Mouse (Mus musculus) cerebellum, adult 8-10 months (tissue): ENCODE data around the gene Vsx2.
"Not testable (repeated sequence)": the region's sequence is repeated elsewhere in the genome, so short reads cannot be mapped to it uniquely, and the experiment has no call there.

Source experiments
- DNase-seq: peaks from one replicate; pipeline ENCODE4 v3.0.0; 2022

Vsx2 gene

DNA sequence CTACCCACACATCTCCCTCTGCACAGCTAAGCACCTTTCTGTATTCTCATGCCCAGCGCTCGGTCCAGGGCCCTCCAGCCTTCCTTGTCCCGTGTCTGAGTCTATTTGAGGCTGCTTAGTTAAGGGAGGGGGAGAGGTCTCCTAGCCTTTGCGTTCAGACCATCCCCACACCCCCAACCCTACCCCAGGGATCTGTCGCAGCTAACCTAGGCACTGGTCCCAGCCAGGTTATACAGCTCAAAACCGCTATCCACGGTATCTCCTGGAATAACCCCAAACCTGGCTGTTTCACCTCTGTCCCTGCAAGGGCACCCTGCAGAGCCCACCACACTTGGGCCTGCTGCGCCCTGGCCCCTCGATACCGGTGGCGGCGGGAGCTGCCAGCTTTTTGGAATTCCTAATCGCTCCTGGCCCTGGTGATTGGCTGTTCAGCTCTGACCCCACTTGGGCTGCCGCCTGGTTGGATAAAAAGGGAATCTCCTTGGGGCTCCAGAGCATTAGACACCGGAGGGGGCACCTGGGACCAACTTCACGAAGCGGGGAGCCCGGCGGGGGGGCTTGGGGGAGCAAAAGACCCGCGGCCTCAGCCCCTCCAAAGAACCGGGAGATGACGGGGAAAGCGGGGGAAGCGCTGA is at the start of gene Vsx2:
Gene Vsx2, plus strand, starts transcription at position 427 of the 635 bp plus-strand sequence.
- DNase-seq, result no peak

DNA sequence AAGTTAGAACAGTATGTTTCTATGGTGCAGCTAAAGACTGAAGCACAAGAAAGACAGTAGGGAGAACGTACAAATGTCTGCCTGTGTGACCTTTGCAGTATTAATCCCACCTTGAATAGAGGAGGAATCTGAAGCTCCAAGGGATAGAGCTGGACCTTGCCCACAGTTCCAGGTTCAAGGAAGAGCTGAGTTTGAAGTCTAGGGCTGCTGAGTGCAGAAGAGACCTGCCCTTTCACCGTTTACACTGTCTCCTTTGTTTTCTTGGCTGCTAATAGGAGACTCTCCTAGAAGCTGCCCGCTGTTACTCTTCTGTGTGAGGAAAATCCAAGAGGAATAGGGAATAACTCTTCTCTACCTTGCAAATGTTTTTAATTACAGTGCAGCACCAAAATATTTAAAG is 45.8 kb upstream of the Vsx2 start:
- no peak for DNase-seq

DNA sequence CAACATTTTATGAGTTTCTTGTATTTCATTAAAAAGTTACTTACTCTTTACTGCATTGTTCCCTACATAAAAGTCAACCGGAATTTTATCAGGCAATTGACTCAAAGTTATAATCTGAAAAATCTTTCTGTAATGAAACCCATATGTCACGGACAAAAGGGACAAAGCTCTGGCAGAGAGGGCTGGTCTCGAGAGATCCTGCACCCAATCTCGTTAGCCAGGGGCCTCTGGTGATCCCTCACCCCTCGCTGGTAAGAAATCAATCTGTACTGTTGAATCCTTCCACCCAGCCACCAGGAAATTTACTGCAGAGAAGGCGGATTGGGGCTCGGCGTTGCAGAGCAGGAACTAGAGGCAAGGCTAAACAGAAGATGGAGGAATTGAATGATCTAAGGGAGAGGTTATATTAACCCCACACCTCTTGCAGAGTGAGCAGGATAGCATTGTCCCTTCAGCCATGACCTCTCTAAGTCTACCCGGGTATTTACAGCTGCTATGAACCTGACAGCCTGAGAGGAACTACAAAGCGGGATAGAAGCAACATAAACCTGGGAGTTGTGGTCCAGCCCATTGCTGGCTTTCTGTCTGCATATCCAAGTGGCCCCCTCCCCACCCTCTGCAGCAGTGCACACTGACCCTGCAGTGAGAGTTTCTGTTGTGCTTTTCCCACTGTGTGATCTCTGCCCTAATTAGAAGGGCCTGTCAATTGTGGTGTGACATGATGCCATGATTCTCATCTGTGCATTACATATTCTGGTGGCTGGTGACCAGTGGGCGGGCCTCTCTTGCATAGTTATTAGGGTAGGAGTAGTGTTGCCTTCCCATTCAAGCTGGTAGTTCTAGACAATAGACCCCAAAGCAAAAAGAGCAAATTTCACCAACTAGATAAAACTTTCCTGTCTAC is 45.2 kb upstream of the Vsx2 start:
- no peak for DNase-seq

GRCm38 (mm10) chr12:84525422-84525821 is 44.1 kb upstream of the Vsx2 start:
- no peak for DNase-seq

DNA sequence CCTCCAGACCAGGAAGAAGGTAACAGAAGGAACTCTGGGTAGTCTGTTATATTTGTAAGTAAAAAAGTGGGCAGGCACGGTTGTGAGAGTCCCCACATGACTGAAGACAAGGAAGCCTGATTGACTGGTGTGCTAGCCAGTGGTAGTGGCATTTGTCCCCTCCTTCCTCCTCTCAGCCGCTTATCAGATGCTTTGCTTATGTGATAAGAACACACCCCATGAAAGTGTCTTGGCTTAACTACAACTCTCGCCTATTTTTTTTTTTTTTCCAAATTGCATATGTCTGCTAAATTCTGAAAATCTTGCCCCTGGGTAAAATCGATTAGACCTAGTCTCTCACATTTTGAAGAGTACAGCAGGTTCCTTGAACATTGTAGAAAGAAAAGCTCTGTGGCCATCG is 39.1 kb upstream of the Vsx2 start:
- DNase-seq, result no peak

GRCm38 (mm10) chr12:84531906-84532829 is 37.4 kb upstream of the Vsx2 start:
- DNase-seq, result no peak

DNA sequence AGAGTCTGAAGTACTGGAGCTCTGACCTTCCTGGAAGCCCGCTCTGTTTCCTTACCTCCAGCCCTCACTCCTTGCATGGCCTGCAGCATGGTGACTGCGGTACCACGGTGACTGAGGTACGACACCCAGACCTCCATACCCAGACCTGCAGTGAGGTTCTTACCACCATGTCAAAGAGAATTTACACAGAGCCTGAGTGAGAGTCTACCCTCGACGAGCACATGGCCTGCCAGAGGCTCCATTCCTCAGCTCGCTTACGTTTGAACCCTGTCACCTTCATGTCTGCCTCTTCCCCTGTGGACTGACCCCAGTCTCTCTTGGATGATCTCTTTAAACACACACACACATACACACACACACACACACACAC is 36.7 kb upstream of the Vsx2 start:
- no peak for DNase-seq

DNA sequence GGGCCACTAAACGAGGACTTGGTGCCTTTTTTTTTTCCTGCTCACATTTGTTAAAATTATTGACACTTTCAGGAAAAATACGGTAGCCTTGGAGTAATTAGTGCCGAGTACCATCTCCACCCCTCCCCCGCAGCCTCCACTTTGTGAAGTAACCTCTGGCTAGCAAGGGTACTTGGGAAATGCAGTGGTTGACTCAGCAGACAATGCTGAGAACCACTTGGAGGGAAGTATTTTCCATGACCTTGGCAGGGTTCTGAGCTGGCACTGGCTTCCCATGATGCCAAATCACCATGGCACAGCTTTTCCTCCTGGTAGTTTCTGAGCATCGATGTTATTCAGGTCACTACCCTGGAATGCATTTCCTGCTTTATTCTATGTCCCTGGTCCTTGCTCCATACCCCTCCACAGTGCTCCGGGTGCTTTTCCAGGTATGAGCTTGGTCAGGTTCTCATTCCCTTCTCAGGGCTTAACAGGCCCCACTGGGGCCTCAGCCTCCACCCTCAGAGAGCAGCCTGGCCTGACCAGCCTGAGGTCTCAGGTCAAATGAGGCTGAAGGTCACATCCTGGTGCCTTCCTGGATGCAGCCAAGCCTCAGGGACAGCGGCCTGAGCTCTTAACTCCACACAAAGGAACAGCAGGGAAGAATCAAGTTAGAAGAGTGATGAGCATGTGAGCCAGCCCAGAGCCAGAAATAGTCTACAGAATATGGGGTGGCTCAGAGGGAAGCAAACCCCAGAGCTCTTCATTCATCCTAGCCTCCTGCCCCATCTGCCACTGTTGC is 35.7 kb upstream of the Vsx2 start:
- no peak for DNase-seq

GRCm38 (mm10) chr12:84539537-84539936 is 30.0 kb upstream of the Vsx2 start:
- DNase-seq, result not testable (repeated sequence)

- DNase-seq, result no peak
Measured at GRCm38 (mm10) chr12:84541391-84541958, 28.1 kb upstream of the Vsx2 start.

DNA sequence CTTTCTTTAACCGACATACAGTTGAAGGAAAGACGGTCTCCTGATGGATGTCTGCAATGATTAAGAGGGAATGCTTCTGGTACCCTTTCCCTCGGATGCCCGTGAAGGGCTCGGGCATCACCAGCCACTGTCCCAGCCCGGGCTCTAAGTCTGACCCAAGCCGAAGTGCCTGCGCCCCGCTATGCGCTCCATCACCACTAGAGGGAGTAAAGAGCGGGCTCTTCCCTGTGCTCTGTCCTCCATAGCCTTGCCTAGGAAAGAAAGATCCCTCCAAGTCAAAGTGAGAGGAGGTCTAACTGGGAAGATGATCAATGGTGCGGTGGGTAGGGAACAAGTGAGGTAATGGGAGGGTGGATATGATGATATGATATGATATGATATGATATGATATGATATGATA is 23.5 kb upstream of the Vsx2 start:
- DNase-seq, result peak; percentile 64

GRCm38 (mm10) chr12:84546577-84547085 is 22.9 kb upstream of the Vsx2 start:
- no peak for DNase-seq

- DNase-seq, result no peak
Measured at GRCm38 (mm10) chr12:84548251-84548650, 21.3 kb upstream of the Vsx2 start.

DNA sequence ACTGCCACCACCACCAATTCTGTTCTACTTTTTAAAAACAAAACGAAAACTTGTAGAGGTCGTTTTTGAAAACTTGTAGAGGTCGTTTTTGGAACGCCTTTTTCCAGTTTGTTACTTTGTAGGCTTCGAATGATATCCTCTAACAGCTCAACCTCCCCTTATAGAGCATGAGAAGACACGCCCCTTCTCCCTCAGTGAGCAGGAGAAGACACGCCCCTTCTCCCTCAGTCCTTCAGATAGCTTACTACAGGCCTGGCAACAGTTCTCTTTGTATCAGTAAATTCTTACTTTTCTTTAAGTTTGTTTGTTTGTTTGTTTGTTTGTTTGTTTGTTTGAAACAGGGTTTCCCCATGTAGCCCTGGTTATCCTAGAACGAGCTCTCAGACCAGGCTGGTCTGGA is 14.3 kb upstream of the Vsx2 start:
- DNase-seq, result no peak

- DNase-seq, result no peak
Measured at GRCm38 (mm10) chr12:84562558-84562957, 7.0 kb upstream of the Vsx2 start.

DNA sequence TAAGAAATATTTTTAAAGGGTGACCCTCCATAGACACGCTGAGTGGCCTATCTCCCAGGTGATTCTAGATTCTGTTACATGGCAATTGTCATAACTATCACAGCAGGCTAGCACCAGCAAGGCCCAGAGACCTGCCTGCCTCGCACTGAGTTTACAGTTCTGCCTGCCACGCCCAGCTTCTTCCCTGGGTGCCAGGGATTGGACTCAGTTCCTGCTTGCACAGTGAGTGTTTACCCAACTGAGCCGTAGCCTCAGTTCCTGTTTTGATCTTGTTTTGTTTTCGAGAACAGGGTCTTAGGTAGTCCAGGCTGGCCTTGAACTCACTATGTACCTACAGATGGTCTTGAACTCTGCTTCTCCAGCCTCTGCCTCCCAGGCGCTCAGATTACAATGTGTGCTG is 2.0 kb upstream of the Vsx2 start:
- DNase-seq, result no peak

DNA sequence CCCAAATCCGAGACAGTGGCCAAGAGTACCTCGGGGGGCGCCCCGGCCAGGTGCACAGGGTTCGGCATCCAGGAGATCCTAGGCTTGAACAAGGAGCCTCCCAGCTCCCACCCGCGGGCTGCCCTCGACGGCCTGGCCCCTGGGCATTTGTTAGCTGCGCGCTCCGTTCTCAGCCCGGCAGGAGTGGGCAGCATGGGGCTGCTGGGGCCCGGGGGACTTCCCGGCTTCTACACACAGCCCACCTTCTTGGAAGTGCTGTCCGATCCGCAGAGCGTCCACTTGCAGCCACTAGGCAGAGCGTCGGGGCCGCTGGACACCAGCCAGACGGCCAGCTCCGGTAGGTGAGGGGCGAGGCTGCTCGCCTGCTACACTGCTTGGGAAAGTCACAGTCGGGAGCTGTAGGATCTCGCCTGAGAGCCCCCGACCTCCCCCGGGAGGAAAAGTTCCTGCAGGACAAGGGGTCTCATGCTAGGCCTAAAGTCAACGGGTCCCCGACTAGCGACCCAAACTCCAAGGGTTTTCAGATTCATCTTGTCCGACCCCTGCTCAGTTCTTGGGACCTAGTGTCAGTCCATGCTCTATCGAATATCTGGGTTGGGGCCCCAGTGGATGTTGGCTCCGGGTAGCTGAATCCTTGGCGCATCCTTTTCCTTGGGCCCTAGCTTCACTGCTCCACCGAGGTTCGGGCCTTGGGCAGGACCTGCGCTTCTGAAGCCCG is 573 bp downstream of the Vsx2 start:
- DNase-seq, result no peak

DNA sequence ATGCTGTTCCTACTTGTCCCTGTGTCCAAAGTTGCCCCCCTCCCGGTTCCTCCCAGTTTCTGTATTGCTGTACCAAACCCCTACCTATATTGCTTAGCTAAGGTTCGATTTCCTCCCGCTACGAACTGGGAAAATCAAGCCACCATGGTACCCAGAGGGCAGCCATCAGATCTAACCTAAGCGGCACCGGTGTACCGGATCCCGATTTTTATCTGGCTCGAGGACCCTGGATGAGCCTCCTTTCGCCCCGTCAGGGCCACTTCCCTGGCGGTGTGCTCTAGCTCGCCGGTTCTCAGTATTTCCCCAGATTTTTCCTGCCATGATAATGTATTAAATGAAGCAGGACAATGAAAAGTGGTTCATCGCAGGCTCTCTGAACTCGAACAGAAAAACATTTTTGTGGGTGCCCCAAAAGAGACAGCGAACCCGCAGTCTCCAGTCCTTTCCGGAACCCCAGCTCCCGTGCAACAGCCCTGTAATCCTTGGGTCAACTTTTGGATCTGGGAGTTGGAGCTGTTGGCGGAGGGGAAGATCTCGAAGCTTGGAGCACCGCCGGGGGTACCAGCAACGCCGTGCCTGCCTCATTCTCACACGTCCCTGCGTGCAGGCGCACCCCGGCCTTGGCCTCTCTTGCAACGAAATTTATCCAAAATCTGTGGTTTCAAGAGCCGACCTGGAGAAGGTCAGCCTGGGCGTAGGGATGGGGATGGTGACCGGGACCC is 1.3 kb downstream of the Vsx2 start:
- DNase-seq, result no peak

- DNase-seq, result peak; percentile 37
Measured at GRCm38 (mm10) chr12:84571466-84572340, 2.1 kb downstream of the Vsx2 start.

DNA sequence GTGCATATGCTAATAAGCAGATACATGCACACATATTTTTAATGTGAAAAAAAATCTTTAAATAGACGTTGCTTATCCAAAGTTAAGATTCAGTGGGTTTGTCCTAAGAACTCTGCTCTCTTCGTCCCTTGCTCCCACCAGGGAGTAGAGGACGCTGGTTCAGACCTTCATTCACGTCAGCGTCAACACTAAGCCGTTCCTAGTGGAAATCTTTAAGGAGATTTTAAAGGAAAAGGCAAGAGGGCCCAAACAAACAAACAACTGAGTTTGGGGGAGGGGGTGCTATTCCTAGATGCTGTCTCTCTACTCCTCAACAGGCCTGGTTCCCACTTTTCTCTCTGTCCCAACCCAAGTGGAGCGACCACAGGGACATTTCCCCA is 2.8 kb downstream of the Vsx2 start:
- DNase-seq, result no peak
